Mouse (Mus musculus) heart, postnatal 14 days (tissue): Measurements from ENCODE around the gene Fam155a. TPM values are rescaled to one million over a fixed set of nuclear protein-coding genes. Genes with fewer than 3 reads are reported as not detected.
A peak's percentile ranks its signal among the peaks of the same experiment; 100 is the strongest.

Source experiments
- DNase-seq, 2 experiments: peaks; one replicate each; pipeline ENCODE4 v3.0.0; 2021 to 2022
- intact Hi-C: fragments of 180-260 bp; cut with DNase I; formaldehyde crosslinking; loops from one replicate; pipeline ENCODE4 v1.15.1; 2025
- total RNA-seq, 2 experiments: library from RNA; stranded (reverse); gene quantifications; 2 replicates each; pipeline ENCODE4 v1.2.3; 2021

The Fam155a gene
- total RNA-seq, 2 experiments from 2014 or later = not detected

DNA sequence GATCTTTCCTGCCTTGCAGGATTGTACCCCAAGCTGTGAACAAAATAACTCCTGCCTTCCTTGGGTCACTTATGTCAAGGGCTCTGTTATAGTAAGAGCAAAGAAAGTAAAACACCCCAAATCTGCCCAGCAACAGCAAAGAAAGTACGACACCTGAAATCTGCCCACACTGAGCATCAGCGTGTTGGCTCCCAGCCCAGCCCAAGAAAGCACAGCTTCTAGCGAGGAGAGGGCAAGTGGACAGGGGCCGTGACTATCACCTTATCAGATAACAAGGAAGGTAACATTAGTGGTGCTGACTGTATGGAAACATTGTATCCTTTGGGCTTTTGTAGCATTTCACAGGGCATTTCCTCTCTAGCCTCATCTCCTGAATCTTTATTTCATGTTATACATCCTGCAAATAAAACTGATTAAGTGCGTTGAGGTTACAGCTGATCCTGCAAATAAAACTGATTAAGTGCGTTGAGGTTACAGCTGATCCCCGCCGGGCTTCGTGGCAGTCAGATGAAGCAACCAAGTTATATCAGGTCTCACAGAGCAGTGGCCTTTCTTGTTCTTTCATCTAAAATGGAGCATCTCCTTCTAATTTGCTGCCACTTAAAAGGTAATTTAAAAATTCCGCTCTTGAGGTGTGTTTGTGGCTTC, 435.6 kb downstream of the Fam155a start:
- intact Hi-C loops = no loop called here
- DNase-seq = no peak

DNA sequence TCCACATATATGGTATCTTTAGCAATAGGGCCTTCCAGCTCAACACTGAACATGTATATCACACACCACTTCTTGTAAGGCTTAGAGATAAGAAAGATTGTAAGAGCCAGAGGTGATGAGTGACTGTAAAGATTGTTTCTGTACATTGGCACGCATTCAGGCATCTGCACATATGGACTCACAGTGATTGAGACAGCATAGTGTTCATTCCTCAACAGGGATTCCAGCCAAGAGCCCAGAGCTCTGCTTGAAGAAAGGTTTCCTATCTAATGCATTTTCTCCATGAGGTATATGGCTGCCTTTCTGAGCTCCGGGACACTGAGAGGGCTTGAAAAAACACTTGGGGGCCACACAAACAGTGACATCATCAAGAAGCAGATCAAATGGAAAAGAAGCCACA, 438.2 kb downstream of the Fam155a start:
- intact Hi-C loops = no loop called here
- DNase-seq = no peak

DNA sequence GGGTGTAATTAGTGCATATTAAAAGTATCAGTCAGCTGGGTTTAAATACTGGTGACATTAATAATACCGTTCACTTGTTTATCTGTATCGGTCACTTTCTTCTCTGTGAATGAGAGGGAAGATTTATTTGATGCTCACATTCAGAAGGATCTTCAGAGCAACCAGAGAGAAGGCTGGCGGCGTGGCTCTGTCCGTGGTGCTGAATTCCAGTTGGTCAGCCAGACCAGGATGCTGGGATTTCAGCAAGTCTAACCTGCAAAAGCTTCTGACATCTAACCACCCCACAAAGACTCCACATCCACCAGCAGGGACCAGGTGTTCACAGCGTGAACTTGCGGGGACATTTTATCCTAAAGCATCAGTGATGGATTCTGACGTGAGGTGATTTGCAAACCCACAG, 461.5 kb downstream of the Fam155a start:
- intact Hi-C loops = no loop called here
- peak; percentile 22 to 42 for DNase-seq

DNA sequence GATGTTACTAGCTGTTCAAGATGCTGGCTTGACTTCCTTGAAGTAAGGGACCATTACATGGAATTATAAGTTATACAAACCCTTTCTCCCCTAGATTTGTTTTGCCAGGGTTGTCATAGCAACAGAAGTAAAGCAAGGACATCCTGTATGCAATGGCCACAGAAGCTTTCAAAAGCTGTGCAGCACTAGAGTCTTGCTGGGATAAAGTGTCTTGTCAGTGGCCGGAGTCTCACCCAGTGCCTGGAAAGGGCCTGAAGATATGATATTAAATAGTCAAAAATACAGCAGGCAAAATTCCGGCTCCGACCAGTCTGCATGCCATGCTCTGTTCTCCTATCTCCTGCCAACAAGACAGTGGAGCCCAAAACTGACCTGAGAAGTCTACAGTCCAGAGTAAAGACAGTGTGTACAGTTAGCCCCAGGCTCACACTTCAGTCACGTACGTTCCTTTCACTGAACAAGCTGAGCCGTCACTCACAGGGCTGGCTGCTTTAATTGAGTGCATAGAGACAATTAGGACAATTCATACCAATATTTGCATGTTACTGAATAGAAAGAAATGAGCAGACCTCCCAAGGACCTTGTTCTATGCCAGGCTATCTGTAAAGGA, 467.3 kb downstream of the Fam155a start:
- intact Hi-C loops = no loop called here
- DNase-seq = no peak

DNA sequence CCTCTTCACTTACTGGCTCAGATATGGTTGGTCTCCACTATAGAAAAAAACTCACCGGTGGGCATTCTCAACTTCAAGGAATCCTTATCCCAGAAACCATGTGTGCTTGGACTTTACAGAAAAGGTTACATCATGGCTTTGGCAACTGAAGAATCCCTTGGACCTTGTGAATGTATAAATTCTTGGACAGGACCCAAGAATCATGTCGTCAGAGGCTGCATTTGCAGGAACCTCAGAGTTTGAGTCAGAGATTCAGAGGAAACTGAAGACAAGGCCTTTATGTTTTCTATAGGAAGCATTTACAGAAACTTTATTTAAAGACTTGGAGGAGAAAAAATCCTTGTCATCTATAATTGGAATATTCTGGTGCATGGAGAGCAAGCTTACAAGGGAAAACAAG, 475.9 kb downstream of the Fam155a start:
- intact Hi-C loops = no loop called here
- no peak for DNase-seq

DNA sequence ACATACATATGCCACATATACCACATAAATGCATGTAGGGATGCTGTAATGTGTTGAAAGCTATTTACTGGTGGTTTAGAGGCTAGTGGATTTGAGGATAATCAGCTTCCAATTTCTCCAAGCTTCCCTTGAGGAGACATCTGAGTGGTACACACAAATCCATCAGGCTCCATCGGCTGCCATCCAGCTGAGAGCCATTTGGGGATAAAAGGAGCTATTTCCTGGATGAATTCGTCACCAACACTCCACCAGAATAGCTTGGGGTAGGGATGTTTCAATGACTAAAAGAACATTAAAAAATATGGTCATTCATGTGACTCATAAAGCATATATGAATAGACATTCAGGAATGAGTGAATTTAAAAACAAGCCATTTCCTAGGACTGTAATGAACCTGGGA, 478.4 kb downstream of the Fam155a start:
- intact Hi-C loops = no loop called here
- DNase-seq = no peak

DNA sequence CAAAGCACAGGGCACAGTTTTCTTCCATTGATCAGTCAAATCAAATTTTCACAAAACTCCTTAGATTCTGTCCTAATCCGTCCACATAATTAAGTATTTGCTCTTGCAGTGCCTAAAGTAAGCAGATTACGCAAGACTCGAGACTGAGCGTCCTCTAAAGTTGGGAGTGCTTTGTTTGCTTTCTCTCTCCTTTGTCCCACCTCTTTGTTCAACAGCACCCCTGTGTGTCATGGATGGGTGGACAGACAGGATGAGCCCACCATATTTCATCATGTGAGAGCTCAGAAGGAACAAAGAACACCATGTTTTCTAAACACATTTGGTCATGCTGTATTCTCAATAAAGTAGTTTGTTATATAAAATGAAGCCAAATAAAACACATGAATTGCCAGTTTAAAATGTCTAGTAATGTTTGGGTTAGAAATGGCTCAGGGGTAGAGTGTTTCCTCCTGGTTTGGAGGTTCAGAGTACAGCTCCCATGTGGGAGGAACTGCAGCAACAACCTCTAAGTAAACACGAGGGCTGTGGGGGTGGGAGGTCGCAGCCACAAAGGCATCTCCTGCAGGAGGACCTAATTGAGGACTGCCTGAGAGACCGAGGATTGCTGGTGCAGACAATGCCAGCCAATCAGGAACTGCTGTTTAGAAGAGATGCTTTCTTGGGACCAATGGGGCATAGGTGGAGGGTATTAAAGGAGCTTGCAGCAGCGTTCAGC, 482.8 kb downstream of the Fam155a start:
- DNase-seq = no peak
- intact Hi-C loops = no loop called here

DNA sequence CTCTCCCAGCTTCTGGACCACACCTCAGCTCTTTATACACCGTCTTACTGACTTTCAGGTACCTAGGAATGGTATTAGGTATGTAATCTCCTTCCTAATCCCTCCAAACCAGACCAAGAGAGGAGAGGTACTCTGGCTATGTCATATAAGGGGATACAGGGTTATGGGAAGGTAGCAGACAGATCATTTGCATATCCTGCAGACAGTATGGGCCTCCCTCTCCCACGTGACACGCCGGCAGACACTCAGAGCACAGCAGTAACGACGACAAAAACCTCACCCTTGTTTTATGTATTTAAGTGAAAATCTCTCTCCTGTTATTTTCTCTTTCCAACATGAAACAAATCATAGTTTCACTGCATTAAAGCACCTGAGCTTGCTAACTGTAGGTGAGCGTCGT, 496.8 kb downstream of the Fam155a start:
- intact Hi-C loops = no loop called here
- DNase-seq = no peak

DNA sequence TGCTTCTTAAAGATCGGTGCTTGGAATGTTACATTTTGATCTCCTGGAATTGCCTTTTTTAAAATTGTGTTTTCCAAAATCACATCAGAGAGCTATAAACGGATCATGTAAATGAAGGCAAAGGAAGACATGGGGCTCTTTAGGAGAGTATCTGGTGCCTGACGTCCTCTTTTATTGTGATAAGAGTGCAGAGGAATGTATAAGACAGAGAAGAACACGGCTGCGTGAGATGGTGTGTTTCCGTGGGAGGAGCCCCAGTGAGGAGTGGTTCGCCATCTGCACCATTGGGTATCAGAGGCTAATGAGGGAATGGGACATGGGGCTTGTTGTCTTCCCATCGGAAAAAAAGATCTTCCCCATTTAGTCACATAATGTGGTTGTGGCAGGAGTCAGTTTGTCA, 506.6 kb downstream of the Fam155a start:
- intact Hi-C loops = no loop called here
- DNase-seq = no peak

DNA sequence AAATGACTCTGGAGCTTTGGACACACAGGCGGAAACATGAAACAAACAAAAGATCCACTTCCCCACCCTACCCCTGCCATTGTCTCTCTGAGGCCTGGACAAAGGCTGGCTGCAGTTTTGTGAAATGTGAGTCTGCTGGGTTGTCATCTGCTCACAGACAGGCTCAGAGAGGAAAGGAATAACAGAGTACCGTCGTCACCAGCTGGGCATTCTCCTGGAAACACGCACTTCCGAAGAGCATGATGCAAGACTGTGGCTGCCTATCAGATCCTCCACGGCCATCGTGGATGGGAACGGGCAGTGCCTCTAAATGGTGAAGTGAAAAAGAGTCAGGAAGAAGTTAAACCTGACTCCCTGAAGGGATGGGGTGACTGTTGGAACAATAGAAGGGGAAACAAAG, 509.4 kb downstream of the Fam155a start:
- no peak for DNase-seq
- intact Hi-C loops = no loop called here

DNA sequence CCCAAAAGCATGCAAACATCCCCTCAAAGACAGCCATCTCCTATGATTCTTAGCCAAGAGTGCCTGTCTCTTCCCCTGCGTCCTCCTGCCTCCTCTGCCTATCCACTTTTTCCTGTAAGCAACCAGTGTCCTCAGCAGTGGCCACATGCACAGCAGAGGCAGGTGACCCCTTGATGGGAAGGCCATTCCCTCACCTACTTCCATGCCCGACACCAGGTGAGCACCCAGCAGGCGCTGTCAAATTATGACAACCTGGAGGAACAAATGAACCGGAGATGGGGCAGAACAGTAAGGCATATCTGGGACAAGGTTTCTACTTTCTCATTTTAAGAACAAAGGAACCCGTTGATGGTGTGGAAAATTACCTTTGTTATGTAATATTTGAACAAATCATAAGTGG, 515.6 kb downstream of the Fam155a start:
- intact Hi-C loops = no loop called here
- DNase-seq = no peak

DNA sequence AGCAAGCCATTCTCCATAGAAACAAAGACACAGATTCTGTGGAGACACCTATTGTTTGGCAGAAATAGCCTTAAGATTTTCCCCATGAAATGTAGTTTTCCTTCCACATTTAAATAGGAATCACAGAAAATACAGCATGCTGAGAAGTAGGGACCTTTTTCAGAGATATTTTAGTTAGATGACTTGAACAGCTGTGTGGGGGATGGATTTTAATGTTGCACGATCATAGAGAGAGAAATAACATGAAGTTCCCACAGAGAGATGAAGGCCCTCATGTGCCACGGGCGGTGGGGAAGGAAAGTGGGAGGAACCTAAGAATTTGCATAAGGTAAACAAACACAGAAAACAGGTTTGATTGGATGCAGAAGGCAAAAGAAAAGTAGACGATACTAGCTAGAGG, 518.0 kb downstream of the Fam155a start:
- intact Hi-C loops = no loop called here
- DNase-seq = no peak

DNA sequence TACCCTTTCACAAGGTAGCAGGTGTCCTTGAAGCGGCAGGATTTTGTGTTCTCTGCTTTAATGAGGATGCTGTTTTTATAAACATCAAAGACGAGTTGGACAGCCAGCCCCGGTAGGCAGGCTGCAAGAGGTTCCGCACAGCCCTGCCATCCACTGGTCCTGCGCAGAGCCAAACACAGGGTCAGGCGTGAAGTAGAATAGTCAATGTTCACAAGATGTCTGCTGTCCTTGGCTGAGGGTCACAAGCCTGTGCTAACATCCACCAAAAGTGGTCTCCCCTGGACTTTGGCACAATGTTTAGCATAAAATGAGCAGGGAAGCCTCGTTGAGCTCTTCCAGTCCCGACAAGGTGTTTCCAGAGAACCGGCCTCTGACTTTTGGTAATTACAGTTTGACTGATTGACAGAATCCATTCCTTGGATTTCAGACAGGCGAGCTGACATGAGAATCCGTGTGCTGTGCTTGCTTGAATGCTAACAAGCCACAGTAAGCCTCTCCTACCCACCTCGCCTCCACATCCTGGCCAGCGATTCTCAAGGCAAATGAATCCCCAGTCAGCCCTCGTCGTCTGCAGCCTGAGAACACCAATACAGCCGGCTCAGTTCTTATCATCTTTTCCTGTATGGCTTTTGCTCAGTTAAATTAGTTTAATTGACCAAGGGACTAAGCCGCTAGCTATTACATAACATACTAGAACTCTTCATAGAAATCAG, 522.7 kb downstream of the Fam155a start:
- no peak for DNase-seq
- intact Hi-C loops = no loop called here

DNA sequence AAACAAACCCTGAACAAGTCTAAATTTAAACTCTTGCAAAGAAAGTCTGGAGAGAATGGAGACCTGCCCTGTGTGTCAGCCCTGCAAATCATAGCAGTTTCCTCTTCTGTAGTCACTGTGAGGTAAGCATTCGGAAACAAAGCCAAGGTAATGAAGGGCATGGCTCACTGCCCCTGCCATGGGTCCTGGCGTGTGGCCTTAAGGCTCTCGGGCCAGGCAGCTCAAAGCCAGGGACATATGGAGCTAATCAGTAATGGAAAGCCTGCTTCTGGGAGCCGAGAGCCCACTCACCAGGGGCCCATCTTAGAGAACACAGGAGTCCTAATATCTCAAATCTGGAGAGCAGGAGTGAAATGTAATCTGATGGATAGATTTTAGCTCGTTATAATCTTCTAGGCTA, 525.0 kb downstream of the Fam155a start:
- no peak for DNase-seq
- intact Hi-C loops = no loop called here

DNA sequence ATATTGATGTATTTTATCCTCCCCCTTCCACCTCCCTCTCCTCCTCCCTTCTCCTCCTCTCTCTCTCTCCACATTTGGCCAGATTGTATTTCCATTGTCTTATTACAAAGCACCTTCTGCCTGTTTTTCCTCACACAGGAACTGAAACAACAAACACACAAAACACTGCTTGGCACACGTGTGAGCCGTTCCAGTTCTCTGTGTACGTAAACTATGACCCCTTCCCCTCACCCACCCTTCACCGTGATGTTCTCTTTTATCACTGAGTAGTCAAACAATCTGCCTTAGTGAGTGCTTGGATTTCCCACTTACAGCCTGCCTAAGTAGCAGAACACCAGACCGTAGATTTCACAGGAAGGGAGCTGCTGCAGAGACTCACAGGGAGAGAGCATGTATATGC, 530.0 kb downstream of the Fam155a start:
- intact Hi-C loops = no loop called here
- DNase-seq = no peak

DNA sequence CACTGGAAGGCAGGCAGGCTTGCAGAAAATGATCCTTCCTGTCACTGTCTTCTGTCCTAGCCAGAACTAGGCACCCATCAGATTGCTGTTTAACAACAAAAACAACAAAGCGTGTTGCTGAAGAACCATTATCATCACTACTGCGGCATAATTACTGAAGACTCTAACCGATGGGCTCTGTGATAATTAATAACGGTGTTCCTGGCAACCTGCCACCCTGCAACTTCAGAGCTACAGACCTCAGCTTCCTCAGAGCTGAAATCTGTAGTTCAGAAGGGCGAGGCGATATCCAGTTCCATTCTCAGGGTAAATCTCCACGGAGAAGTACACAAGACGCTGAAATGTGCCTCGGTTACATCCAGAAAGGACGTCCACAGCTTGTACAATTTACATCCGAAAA, 531.2 kb downstream of the Fam155a start:
- intact Hi-C loops = loop anchor here (10.0 kb wide), 2 partner anchors 335 to 1165 kb away; no protein-coding TSS in a partner anchor

DNA sequence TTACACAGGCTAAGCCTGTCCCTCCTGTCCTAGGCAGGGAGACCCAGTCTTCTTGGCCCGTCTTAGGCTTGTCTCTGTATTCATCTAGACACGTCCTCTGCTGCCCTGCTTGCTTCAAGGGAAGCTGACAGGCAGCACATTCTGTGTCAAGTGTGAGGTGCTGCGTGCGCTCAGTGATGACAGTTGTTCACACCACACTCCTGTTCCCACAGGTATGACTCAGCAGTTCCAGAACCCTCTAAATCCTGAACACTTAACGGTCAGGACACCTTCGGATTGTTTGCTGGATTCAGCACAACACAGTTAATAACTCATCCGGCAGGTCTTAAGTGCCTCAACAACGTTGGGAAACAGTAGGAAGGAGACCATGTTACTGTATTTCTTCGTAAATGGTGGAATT, 532.0 kb downstream of the Fam155a start:
- intact Hi-C loops = loop anchor here (10.0 kb wide), 2 partner anchors 336 to 1166 kb away; no protein-coding TSS in a partner anchor
- no peak for DNase-seq

More for the DNA sequence above, 531.2 kb downstream of the Fam155a start:
- DNase-seq = no peak

DNA sequence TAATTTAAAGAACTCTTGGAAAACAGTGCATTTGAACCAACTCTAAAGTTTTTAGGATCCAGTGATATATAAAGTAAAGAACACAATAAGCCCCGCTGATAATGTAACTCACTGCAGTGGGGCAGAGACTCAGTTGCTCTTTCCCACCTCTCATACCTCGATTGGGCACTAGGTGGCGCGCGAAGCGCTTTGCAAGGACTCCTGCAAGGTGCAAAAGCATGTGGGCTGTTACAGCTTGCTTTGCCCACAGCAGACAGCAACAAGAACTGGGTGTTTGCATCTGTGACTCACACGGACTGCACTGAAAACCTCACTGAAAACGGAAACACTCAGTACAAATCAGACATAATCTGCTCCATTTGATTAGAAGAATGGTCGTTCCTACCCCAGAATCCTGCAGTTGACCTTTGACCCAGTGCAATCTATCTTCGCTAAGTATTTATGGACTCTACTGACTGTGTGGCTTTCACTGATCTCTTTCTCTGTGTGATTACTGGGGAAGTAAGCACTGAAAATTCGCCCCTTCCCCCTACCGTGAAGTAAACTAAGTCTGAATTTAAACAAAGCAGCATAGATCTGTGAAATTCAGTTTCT, 537.5 kb downstream of the Fam155a start:
- intact Hi-C loops = loop anchor here (1.0 to 10.0 kb wide), 3 partner anchors 341 to 1171 kb away; no protein-coding TSS in a partner anchor
- DNase-seq = peak; percentile 77 to 89

DNA sequence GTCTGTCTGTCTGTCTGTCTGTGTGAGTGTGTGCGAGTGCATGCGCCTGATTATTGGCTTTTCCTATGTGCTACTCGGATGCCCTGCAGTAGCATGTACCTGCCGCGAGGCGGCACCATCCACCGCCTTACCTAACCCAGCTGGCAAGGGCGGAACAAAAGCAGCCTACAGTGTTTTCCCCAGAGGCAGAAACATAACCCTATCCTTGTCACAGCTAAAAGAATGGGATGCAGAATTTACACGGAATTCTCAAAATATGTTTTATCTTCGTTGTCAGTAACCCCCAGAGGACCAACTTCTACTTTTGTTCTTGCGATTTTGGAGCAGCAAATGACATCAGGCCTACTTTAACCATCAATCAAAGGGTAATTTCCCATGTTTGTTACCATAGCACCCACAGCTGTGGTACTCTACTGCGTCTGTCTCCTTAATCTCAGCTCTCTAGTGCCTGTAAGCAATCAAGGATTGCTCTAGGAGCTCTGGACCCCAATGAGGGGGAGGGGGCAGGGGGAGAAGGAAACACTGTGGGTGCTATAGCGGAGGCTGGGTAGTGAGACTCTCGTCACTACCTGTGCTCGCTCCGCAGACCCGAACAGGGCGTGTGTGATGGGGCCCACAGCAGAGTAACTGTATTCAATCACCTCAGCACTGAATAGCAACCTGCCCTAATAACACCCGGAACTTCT, 543.0 kb downstream of the Fam155a start:
- intact Hi-C loops = no loop called here

DNA sequence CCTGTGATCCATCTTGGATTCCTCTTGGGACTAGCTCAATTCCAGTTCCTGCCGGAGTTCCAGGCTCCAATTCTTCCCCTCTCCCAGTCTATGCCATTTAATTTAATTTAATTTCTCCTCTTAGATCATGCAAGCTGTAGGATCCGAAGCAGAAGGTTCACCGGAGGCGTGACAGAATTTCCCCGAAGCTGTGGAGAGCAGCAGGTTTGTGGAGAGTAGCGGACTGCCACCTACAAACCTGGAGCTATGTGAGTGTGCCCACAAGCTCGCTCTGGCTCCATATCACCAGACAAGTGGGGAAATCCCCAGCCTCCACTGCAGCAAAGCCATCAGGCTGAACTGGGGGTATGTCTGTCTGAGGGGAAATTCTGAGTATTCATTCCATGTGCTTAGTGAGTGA, 544.2 kb downstream of the Fam155a start:
- intact Hi-C loops = no loop called here
- no peak for DNase-seq

More for the DNA sequence above, 543.0 kb downstream of the Fam155a start:
- peak; percentile 37 to 48 for DNase-seq
